Mouse (Mus musculus) heart, adult 10 weeks (tissue): ENCODE data around the gene Art5. TPM values are rescaled to one million over a fixed set of nuclear protein-coding genes. Genes with fewer than 3 reads are reported as not detected.

Experiments
- polyA plus RNA-seq: library from polyadenylated mRNA; stranded (reverse); fragments of 350-450 nt; fragmentation: Illumina TruSeq; extraction: RNeasy Lipid Tissue Mini Kit (QIAGEN cat#74804); gene quantifications from one replicate; pipeline ENCODE4 v1.2.3, GENCODE M21; 2014; ENCODE audit warnings: low read depth, low replicate concordance

Gene Art5
- 31.9 TPM for polyA plus RNA-seq

DNA sequence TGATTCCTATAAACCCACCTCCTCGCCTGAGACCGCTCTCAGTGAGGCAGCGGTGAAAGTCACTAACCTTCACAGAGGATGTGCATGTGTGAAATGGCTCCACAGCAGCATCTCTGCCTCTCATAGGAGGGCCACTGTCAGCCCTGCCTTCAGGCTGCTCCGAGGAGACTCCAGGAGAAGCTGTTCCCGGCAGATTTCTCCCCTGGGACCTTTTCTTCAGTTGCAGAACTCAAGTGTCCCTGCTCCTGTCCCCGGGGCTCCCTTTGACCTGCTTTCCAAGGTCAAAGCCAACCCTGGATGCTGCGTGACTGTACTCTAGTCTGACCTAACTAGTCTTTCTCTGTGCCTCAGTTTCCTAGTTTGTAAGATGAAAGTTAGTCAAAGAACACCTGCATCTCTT, at the start of gene Art5:
Gene Art5 (minus strand): TSS at position 319 of the 400 bp plus-strand sequence.

DNA sequence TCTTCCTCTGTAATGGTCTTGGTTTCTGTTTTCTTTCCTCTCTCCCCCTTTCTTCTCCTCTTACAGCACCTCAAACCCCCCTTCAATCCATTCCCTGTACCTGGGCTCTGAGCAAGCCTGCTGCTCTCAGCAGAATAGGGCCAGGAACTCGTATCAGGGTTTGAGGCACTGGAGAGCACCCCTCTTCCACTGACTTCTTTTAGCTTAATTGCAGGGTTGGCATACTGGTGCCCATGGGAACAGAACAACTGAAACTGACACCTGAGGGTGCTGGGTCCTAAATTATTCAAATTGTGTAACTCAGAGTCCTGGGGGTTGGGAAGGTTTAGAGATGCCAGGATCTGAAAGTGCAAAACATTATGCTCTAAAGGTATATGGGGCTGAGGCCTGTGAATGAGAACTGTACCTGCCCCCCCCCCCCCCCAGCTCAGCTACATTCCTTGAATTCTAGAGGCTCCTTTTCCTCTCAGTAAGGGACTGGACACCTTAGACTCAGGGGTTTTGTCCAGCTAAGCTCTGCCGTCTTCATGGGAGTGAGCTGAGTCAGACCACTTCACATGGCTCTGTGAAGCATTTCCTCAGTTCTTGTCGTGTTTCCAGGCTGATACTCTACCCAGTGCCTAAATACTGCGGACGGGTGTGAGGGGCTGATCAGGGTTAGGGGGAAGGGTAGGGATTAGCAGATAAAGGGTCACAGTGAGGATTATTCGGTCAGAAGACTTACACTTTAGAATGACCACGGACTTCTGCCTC, 7.5 kb upstream of the Art5 start, which contains the start of gene Chrna10:
Gene Chrna10 (minus strand): TSS at position 250 of the 753 bp plus-strand sequence.

GRCm38 (mm10) chr7:102101487-102101886, 7.8 kb downstream of the Art5 start, which contains the start of gene Art1:
Gene Art1, plus strand, starts transcription at chr7:102101743.

GRCm38 (mm10) chr7:102082816-102083215, 26.5 kb downstream of the Art5 start, which contains the start of gene Trpc2:
Gene Trpc2, plus strand, starts transcription at chr7:102083116.

DNA sequence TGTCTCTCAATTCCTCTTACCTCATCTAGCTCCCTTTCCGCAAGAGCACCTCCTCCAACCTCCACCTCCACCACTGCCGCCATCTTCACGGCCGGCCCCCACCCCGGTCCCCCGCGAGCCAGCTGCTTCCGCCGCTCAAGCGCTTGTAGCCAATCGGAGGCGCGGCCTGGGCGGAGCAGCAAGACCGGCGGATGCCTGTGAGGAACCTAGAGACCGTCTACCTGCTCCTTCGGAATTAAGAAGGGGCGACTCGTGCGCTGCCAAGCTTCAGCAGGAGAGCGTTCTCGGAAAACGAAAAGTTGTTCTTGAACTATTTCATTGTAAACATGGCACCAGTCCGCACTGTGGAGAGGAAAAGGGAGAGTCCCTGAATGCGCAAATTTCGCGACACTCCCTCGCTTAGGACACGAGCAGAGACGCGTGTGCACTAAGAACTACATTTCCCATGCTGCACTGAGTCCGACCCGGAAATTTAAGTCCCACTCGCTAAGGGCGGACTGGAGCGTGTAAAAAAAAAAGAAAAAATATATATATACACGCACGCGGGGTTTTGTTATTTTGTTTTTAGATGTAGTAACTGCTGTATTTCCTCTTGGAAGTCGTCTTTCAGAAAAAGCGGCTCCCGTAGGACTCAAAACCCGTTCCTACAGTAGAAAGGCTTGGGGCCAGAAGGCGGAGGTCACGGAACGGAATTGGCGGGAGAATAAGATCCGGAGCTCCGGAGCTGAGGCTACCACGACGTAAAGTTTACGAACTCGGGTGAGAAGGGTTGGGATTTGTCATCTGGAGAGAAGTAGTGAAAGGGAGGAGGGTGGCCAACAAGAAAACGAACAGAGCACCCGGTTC, 44.0 kb downstream of the Art5 start, which contains the start of the genes Rnf121, Xndc1 and Xntrpc:
Gene Rnf121 (minus strand): TSS at position 424 of the 846 bp plus-strand sequence.
Gene Xndc1 (plus strand): TSS at position 466 of the 846 bp plus-strand sequence.
Gene Xntrpc (plus strand): TSS at position 668 of the 846 bp plus-strand sequence.

Other genes starting within 250 kb of the Art5 start
- 25.1 TPM for gene Anapc15, start 245.8 kb downstream of the Art5 start, polyA plus RNA-seq
- not detected for gene Folr1, start 238.7 kb downstream of the Art5 start, polyA plus RNA-seq
- 158 TPM for gene Lamtor1, start 203.6 kb downstream of the Art5 start, polyA plus RNA-seq
- gene Tomt, start 203.1 kb downstream of the Art5 start, polyA plus RNA-seq, result not detected
- 4.9 TPM for gene Lrrc51, start 175.6 kb downstream of the Art5 start, polyA plus RNA-seq
- gene Numa1, start 175.4 kb downstream of the Art5 start, polyA plus RNA-seq, result 72.8 TPM
- 10.1 TPM for gene Il18bp, start 90.8 kb downstream of the Art5 start, polyA plus RNA-seq
- 22.1 TPM for gene Rnf121, start 44.0 kb downstream of the Art5 start, polyA plus RNA-seq
- gene Xndc1, start 44.0 kb downstream of the Art5 start, polyA plus RNA-seq, result 12.8 TPM
- 2.4 TPM for gene Xntrpc, start 43.8 kb downstream of the Art5 start, polyA plus RNA-seq
- gene Trpc2, start 26.4 kb downstream of the Art5 start, polyA plus RNA-seq, result not detected
- gene Art1, start 7.7 kb downstream of the Art5 start, polyA plus RNA-seq, result 249 TPM
- not detected for gene Chrna10, start 7.3 kb upstream of the Art5 start, polyA plus RNA-seq
- 17.3 TPM for gene Nup98, start 100.7 kb upstream of the Art5 start, polyA plus RNA-seq
- 72.1 TPM for gene Pgap2, start 100.7 kb upstream of the Art5 start, polyA plus RNA-seq
- 22.6 TPM for gene Rhog, start 146.6 kb upstream of the Art5 start, polyA plus RNA-seq
- 14.8 TPM for gene Stim1, start 158.3 kb upstream of the Art5 start, polyA plus RNA-seq